Mouse (Mus musculus) adrenal gland (tissue): ENCODE results near the gene Bok.

ENCODE experiments used
- intact Hi-C: fragments of 180-260 bp; cut with DNase I; formaldehyde crosslinking; loops from one replicate; pipeline ENCODE4 v1.15.1; 2025

Gene Bok

DNA sequence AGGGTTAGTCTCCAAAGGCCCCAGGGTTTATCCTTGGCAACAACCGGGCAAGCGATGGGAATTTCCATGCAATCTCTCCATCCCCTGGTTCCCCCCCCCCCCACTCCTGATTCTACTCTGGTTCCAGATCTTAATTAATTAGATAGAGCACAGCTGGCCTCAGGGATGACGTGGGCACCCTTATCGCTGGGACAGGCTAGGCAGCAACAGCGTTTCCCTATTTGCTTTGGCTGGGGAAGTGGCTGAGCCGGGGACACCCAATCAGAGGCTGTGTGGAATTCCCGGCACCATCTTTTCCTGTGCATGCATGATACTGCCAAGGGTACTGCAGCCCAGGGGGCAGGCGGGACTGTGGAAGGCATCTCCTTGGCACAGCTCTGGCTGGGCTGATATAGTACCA is 2.7 kb downstream of the Bok start:
- intact Hi-C loops: no loop called here

DNA sequence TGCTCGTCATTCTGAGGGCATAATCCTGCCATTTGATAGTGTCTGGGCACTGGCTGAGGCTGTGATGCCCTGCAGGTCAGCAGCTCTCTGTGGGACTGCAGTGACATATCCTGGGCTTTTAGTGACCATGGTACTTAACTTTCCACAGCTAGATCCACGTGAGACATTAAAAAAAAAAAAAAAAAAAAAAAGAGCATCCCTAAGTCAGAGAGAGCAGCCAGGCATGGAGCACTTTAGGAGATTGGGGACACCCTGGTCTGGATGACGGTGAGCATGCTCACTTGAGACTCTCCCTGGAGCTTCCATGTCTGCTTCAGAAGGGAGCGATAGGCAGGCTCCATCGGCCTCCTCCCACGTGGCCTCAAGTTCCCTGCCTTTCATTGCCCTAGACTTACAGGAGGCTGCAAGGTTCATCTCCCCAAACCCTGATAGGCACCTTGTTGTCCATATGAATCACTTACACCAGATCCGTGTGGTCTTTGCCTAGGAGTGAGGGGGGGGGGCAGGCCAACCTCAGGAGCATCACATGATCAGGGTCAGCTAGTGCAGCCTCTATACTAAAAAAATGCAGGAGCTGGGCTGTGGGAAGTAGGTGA is 4.5 kb downstream of the Bok start:
- intact Hi-C loops: no loop called here

DNA sequence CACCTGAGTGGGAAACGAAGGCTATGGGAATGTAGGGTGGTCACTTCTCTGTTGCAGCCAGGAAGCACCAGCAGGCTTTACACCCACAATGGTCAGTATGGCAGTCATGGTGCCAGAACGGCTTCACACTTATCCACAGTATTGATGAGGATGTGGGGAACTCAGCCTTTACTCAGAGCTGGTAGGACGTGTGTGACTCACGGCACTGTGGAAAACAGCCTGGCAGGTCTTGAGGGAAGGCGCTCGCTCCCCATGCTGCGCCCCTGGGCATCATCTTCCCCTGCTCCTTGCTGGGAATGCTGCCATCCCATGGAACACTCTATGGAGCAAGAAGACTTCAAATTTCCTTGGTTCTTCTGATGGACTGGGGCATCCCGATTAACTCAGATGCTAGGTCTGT is 5.6 kb downstream of the Bok start:
- intact Hi-C loops: no loop called here

DNA sequence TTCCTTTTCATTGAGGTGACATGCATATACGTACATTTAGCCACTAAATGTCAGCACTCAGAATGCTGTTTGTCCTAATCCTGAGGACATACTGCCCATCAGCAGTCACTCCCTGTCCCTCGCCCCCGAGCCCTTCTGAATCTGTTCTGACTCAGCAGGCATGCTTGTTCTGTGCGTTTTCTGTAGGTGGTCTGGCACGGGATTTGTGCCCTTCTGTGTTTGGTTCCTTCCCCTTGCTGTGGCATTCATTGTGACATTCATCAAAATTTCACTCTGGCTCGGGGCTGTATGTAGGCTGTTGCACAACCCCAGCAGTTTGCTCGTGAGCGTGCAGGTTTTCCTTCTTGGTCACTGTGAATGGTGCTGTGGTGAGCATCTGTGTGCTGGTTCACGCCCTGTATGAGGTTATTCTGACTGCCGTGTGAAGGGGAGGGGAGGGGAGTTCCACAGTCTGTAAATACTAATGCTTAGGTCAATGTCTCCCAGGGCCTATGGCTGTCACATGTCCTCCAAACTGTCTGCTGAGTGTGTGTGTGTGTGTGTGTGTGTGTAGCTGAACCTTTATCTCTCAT is 6.4 kb downstream of the Bok start:
- intact Hi-C loops: no loop called here

DNA sequence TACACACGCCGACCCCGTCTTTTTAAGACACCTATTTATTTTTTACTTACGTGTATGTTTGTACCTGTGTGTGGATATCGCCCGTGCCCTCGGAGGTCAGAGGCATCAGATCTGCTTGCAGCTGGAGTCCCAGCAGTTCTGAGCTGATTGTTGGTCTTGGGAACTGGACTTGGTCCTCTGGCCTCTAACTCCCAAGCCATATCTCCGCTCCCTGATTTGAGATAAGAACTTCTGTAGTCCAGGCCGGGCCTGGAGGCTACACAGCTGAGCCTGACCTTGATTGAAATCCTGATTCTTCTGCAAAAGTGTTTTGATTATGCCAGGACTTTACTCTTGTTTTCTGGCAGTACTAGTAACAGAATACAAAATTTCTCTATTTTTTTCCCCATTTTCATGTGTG is 7.3 kb downstream of the Bok start:
- intact Hi-C loops: no loop called here

DNA sequence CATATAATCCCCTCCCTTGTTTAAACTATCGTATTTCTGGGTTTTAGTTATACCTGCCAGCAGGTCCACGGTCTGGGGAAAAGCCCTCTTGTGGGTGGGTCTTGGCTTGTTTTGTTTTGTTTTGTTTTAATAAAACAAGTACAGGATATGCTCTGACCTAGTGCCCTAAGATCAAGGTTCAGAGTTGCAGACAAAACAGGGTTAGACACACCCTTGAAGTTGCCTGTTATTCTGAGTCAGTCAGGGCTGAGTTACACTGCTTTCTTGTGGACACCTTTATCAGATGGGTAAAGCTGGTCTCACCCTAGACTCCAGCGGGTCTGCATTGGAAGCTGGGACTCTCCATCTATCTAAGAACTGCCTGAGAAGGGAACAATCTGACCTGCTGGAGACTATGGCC is 8.0 kb downstream of the Bok start:
- intact Hi-C loops: no loop called here

DNA sequence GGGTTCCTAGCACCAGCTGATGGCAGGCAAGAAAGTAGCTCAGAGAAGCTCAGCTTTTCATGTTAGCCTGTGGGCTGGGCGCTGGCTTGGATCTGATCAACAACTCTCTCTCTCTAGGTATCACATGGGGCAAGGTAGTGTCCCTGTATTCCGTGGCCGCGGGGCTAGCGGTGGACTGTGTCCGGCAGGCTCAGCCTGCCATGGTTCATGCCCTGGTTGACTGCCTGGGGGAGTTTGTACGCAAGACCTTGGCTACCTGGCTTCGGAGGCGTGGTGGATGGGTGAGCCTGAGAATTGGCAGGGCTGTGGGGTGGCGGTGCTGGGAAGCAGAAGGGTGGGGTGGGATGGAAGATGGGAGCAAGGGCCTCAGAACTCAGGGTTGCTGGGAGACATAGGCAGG is 8.5 kb downstream of the Bok start:
- intact Hi-C loops: no loop called here

DNA sequence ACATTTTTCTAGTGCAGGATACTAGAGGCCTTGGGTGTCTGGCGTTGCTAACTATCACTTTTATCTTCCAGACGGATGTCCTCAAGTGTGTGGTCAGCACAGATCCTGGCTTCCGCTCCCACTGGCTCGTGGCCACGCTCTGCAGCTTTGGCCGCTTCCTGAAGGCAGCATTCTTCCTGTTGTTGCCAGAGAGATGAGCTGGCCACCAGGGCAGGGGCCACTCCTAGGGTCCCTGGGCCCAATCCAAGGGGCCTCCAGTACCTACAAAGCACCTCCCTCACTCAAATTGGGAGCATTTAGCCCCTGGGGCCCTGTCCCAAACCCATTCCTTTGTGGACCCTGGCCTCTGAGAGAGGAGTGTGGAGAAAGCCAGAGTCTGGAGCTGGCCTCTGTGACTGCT is 9.5 kb downstream of the Bok start:
- intact Hi-C loops: no loop called here

DNA sequence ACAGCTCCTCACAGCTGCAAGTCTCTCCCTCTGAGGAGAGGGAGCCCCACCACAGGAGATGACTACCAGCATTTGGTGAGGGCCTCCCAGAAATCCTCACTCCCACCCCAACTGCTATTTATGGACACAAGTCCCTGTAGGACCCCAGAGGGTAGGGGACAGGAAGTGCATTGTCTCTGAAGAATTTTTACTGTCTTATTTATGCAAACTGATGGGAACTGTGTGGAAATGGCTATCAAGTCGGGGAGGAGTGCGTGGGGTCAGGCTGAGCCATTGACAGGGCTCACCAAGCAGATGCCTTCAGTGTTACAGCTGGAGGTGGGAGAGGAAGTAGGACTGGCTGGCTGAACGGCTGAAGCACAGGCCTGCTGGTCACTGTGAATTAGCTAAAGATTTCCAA is 11.9 kb downstream of the Bok start:
- intact Hi-C loops: no loop called here

DNA sequence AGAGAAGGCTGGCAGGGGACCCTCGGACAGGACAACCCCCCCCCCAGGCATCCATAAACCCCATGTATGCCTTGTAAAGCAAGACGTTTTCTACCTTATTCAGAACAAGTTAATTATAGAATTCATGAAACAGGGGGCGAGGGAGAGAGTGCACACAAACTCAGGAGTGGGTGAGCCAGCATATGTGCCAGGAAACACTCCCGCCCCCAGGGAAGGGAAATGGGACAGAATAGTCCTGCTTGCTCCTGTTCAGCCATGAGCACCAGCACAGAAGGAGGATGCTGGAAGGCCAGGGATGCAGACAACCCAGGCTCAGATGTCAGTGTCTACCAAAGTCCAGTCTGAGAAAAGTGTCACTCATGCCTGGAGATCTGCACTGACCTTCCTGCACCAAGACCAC is 13.7 kb downstream of the Bok start:
- intact Hi-C loops: no loop called here

DNA sequence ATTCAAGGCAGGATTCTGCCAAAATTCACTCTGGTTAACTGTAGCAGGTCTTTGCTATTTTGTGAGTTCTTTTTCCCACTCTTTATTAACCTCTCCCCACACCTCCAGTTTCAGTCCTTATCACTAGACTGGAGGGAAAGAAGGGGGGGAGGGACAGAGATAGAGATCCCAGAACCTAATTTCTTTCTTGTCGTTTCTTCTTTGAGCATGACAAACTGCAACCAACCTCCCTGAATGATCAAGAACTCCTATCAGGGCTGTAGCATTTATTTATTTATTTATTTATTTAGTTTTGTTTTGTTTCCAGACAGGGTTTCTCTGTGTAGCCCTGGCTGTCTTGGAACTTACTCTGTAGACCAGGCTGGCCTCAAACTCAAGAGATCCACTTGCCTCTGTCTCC is 16.6 kb downstream of the Bok start:
- intact Hi-C loops: no loop called here

DNA sequence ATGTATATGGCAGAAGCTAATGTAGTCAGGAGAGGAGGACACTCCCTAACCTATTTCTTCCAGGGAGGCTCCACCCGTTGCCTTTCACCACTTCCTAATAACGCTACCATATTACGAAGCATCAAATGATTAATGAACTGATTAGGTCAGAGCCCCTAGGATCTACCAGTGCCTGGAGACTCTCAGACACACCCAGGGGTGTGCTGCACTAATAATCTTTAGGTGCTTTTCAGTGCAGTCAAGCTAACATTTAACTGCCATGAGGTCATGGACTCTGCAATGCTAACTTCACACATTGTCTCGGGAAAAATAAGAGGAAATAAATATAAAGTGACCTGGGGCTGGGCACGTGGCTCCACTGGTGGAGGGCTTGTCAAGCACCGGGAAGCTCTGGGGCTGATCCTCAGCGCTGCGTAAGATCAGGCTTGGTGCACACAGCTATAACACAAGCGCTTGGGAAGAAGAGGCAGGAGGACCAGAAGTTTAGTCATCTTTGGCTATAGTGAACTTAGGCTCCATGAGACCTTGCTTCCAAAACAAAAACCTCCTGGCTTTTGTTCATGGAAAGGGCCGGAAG is 18.1 kb downstream of the Bok start:
- intact Hi-C loops: no loop called here

DNA sequence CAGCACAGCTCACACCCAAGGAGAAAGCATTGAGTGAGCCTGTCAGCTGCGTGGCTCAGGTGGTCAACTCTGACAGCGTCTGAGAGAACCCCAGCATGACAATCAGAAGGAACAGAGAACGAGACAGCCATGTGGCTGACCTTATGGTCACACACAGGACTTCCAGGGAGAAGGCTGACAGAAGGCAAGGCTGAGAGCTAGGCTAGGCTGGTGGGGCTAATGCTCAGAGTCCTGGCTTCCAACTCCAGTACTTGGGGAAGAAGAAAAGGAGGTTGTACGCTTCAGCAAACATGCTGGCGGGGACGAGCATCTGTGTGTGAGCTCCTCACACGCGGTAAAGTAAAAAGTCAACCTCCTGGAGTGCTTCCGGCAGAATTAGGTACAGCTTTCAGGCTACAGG is 18.9 kb downstream of the Bok start:
- intact Hi-C loops: no loop called here

DNA sequence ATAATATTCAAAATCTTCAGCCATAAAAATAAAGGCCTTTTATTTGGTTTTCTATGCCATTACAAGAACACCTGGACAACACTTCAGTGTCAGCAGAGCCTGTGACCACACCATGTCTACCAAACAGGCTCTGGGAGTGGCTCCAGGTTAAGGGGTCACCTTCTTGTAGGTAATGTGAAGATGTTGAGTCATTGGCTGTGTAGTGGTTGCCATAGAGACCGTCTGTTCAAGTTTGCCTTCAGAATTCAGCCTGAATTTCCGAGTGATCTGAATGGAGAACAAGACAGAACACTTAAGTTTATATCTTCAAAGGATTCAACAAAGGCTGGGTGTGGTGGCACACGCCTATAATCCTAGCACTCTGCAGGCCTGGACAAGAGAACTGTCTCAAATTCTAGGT is 19.9 kb downstream of the Bok start:
- intact Hi-C loops: no loop called here

DNA sequence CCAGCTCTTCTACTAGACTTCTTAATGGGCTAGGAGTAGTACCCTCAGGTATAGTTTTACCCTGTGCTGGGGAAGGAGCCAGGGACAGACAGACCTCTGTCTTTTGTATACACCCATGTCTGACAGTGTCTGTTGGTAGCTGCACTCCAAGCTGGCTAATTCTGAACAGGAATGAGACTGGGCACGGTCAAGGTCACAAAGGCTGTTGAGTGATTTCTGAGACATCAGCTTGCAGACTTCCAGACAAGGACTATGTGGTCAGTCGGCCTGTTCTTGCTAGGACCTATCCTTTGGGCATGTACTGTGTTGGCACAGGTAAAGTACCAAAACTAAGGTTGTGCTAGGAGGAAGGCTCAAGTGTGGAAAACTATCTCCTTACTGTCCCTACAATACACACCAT is 30.7 kb downstream of the Bok start:
- intact Hi-C loops: no loop called here

DNA sequence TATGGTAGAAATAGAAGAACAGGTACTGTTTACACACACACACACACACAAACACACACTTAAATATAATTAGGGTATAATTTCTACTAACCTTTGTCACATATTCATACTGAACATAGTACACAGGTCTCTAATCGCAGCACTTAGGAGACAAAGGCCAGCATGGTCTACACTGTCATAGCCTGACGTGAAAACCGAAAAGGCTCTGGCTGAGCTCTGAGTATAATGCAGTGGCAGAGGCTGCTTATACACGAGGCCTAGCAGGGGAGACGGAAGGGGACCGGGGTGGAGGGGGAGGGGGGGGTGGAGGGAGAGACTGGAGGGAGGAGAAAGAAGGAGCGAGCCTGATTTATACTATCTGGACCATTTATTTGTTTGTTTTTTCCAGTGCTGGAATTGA is 36.1 kb downstream of the Bok start:
- intact Hi-C loops: loop anchor here (10.0 kb wide), 2 partner anchors 87 to 207 kb away; partner anchors contain the start of gene Farp2

DNA sequence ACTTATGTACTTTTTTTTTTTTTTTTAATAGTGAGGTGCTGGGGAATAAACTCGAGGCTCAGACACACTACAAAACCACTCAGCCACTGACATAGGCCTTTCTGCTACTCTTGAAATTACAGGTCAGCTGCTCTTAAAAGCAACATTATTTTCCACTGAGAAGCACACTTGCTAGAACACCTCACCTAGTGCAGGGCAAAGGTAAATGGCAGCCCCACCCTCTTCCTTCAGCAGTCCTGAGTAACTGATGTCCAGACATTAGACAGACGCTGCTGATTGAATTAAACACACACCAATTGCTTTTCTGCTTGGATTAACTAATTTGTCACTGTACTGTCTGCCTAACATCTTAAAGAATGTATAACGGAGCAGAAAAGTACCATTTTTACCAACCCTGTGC is 39.2 kb downstream of the Bok start:
- intact Hi-C loops: loop anchor here (5.0 to 10.0 kb wide), 3 partner anchors 57 to 210 kb away; partner anchors contain the start of gene Farp2

DNA sequence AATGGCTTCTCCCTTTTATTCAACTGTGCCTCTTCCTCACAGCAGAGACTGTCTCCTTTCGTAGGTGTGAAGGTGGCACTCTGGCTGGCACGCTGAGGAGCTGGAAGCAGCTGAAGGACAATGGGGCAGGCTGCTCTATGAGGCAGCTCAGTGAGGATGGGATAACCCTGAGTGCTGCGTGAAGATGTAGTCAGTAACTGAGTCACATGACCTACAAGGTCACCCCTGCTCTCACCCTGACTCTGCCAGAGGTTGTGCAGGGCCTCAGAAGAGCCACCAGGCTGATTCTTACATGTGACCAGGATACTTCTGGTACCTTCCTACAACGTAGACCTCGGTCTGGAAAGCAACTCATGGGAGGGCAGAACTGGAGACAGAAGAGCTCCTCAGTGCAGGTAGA is 40.2 kb downstream of the Bok start:
- intact Hi-C loops: loop anchor here (5.0 to 10.0 kb wide), 3 partner anchors 58 to 211 kb away; partner anchors contain the start of gene Farp2

DNA sequence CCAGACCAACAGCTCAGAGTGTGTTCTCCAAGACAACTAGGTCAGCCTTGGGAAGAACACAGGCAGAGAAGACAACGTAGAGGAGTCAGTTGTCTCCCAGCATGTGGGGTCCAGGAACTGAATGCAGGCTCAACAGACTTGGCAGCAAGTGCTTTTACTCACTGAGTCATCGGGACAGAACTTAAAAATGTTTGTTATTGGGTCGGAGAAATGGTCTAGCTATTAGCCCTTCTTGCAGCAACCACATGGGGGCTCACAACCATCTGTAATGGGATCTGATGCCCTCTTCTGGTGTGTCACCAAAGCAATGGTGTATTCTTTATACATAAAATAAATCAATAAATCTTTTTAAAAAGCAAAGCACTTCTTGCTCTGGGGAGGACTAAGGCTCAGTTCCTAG is 40.7 kb downstream of the Bok start:
- intact Hi-C loops: loop anchor here (5.0 to 10.0 kb wide), 3 partner anchors 59 to 211 kb away; partner anchors contain the start of gene Farp2

DNA sequence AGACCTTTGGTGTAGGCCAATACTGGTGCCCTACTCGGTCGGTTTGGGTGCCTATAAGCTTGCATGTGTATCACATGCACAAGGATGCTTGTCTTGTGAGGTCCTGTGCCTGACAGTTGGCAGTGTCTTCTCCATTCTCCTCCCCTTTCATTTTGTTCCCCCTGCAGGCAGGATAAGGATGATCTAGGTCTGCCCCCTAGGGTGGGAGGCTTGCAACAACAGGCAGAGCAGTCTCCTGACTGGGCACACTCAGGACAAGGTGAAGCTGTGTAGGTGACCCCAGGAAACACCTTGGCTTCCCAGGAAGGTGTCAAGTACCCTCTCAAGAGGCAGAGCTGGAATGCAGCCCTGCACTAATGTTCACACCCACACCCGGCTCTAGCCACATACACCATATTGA is 41.5 kb downstream of the Bok start:
- intact Hi-C loops: loop anchor here (5.0 to 10.0 kb wide), 3 partner anchors 60 to 212 kb away; partner anchors contain the start of gene Farp2

DNA sequence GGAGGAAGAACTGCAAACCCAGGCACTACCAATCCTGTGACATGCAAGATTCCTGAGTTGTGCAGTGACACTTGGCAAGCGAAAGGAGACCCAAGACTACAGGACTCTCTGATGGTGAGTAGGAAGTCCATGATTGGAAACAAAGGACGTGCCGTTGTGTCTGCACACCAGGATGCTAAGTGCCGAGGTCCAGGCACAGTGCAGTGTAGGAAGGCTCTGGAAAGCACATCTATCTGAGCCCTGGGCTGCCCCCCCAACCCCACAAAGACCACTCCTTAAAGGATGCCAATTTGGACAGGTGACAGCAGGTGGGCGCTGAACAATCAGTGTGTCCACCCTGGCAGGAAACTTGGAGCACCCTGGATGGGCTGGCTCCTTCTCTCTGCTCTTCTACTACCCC is 45.6 kb downstream of the Bok start:
- intact Hi-C loops: no loop called here

DNA sequence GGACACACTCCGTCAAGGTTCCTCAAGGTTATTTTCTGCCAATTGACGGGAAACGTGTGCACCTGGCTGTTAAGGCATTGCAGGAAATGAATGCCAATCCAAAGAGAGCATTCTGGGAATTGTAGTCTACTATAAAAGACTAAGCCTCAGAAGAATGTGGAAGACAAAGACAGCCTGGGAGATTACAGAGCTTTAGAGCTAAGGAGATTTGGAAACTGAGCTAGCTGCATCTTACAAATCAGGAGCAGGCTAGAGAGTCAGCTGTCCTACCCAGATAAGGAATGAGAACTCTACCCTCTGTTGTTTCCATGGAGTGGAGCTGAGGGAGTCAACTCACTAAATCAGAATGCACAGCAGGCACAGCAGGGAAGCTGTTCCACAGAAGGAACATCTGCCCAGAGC is 46.4 kb downstream of the Bok start:
- intact Hi-C loops: no loop called here

DNA sequence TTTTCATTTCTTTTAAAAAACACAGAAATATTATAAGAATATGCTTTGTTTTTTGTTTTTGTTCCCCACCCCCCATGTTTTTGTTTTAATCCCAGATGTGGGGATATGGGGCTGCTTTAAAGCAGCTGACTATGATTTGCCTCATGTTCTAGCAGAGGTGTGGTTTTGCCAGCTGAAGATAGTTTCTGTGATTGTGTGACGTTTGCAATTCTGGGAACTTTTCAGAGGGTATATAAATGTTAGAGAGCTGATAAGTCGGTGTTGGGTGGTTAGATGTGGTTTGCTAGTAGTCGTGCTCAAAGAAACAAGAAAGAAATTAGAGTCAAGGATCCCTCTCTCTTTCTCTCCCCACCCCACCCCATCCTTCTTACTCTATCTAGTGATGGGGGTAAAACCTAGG is 50.4 kb downstream of the Bok start:
- intact Hi-C loops: no loop called here
